Mouse (Mus musculus) liver, embryonic 11.5 days (tissue): ENCODE results near the gene Extl2. TPM values are rescaled to one million over a fixed set of nuclear protein-coding genes. Genes with fewer than 3 reads are reported as not detected.

ENCODE experiments used
- ATAC-seq: fragments of 200-750 bp; cut with Nextera tagmentation; replicated peaks from 2 replicates; pipeline ENCODE4 v1.8.0; 2017; ENCODE audit warnings: moderate number of reproducible peaks, mild to moderate bottlenecking, moderate TSS enrichment, moderate library complexity; ENCODE audit not compliant: low FRiP score
- DNase-seq: peaks from one replicate; pipeline ENCODE4 v3.0.0-alpha.2; 2017; ENCODE audit warnings: low spot score
- H3K27ac ChIP-seq: fragments of 300-500 bp; sonication (generic); 2 replicates; pipeline ENCODE4 v1.5.1; 2014; ENCODE audit warnings: mild to moderate bottlenecking, low read depth, low read length, control low read depth
- H3K27me3 ChIP-seq: fragments of 300-500 bp; sonication (generic); replicated peaks from 2 replicates; pipeline ENCODE4 v1.6.1; 2014; ENCODE audit warnings: low read length, mixed read lengths; ENCODE audit not compliant: control insufficient read depth, insufficient read depth
- H3K36me3 ChIP-seq: fragments of 300-500 bp; sonication (generic); 2 replicates; pipeline ENCODE4 v1.6.1; 2014; ENCODE audit warnings: mild to moderate bottlenecking, low read length, moderate library complexity, mixed read lengths; ENCODE audit not compliant: control insufficient read depth, insufficient read depth
- H3K4me1 ChIP-seq: fragments of 300-500 bp; sonication (generic); replicated peaks from 2 replicates; pipeline ENCODE4 v1.6.1; 2014; ENCODE audit warnings: low read length, mixed read lengths; ENCODE audit not compliant: control insufficient read depth, insufficient read depth
- H3K4me2 ChIP-seq: fragments of 300-500 bp; sonication (generic); 2 replicates; pipeline ENCODE4 v1.6.1; 2014; ENCODE audit warnings: mild to moderate bottlenecking, control low read depth, moderate library complexity
- H3K4me3 ChIP-seq: fragments of 300-500 bp; sonication (generic); 2 replicates; pipeline ENCODE4 v1.5.1; 2014; ENCODE audit warnings: low read depth, low read length, control low read depth
- H3K9ac ChIP-seq: fragments of 300-500 bp; sonication (generic); 2 replicates; pipeline ENCODE4 v1.6.1; 2014; ENCODE audit warnings: low read depth, low read length, control low read depth
- H3K9me3 ChIP-seq: fragments of 300-500 bp; sonication (generic); 2 replicates; pipeline ENCODE4 v1.6.1; 2016; ENCODE audit warnings: low read length, inconsistent platforms, mixed read lengths; ENCODE audit not compliant: control insufficient read depth
- WGBS: fragments of 180-500 bp; shearing (Covaris S2); extraction: QIAGEN DNeasy Blood & Tissue Kit; methylation state at CpG from one replicate; pipeline ENCODE4 v1.1.7; 2014; 5-methylcytosine and 5-hydroxymethylcytosine counted together
- polyA plus RNA-seq: library from polyadenylated mRNA; unstranded; fragments of >200 nt; fragmentation: Nextera tagmentation; extraction: Ambion mirVana; gene quantifications from 2 replicates; pipeline ENCODE4 v1.2.1, GENCODE M21; 2014

Gene Extl2
- polyA plus RNA-seq, 1 experiment from 2014 or later, result 13.0 TPM

GRCm38 (mm10) chr3:116040776-116041175 lies 33.5 kb downstream of the Extl2 start:
- no peaks in the 10 kb centered on the region for H3K9me3 ChIP-seq
- no peaks in the 10 kb centered on the region for H3K4me1 ChIP-seq
- no peak overlapping the region for H3K4me3 ChIP-seq
- no peaks in the 10 kb centered on the region for H3K27me3 ChIP-seq
- H3K36me3 ChIP-seq, result no peaks in the 10 kb centered on the region
- DNase-seq (no peak), ATAC-seq (no peak)
- H3K27ac ChIP-seq, result no peak overlapping the region
- H3K4me2 ChIP-seq, result no peak overlapping the region
- no peak overlapping the region for H3K9ac ChIP-seq
- WGBS, result 72% methylated on average over 3 of the region's 3 CpGs

- Histone ChIP-seq H3K27ac (no peak overlapping the region), H3K27me3 (no peaks in the 10 kb centered on the region), H3K9ac (no peak overlapping the region), H3K9me3 (no peaks in the 10 kb centered on the region), H3K4me2 (no peak overlapping the region), H3K4me3 (no peak overlapping the region), H3K36me3 (no peaks in the 10 kb centered on the region), H3K4me1 (no peaks in the 10 kb centered on the region)
- WGBS, result 67% methylated on average over 2 of the region's 2 CpGs
- DNase-seq, result no peak
- ATAC-seq, result no peak
These were observed 38.7 kb downstream of the Extl2 start for GRCm38 (mm10) chr3:116046000-116046399.

GRCm38 (mm10) chr3:116047034-116047433 lies 39.8 kb downstream of the Extl2 start:
- Histone ChIP-seq H3K36me3 (no peaks in the 10 kb centered on the region), H3K9me3 (no peaks in the 10 kb centered on the region), H3K4me3 (no peak overlapping the region), H3K4me1 (no peaks in the 10 kb centered on the region), H3K27ac (no peak overlapping the region), H3K27me3 (no peaks in the 10 kb centered on the region), H3K4me2 (no peak overlapping the region), H3K9ac (no peak overlapping the region)
- 68% methylated on average over 5 of the region's 5 CpGs for WGBS
- DNase-seq, result no peak
- no peak for ATAC-seq

- H3K4me2 ChIP-seq, result no peak overlapping the region
- DNase-seq (no peak), ATAC-seq (no peak)
- H3K9ac ChIP-seq, result no peak overlapping the region
- no peak overlapping the region for H3K27ac ChIP-seq
- H3K36me3 ChIP-seq, result no peaks in the 10 kb centered on the region
- H3K4me3 ChIP-seq, result no peak overlapping the region
- WGBS, result 73% methylated on average over 6 of the region's 6 CpGs
- no peaks in the 10 kb centered on the region for H3K9me3 ChIP-seq
- no peaks in the 10 kb centered on the region for H3K4me1 ChIP-seq
- no peaks in the 10 kb centered on the region for H3K27me3 ChIP-seq
These were observed 49.8 kb downstream of the Extl2 start for GRCm38 (mm10) chr3:116057078-116057477.

- Histone ChIP-seq H3K9me3 (no peaks in the 10 kb centered on the region), H3K36me3 (no peaks in the 10 kb centered on the region), H3K4me2 (no peak overlapping the region), H3K4me3 (no peak overlapping the region), H3K4me1 (no peaks in the 10 kb centered on the region), H3K9ac (no peak overlapping the region), H3K27ac (no peak overlapping the region), H3K27me3 (no peaks in the 10 kb centered on the region)
- 81% methylated on average over 5 of the region's 5 CpGs for WGBS
- DNase-seq, result no peak
- ATAC-seq, result no peak
These were observed 53.1 kb downstream of the Extl2 start for GRCm38 (mm10) chr3:116060320-116060719.

- no peaks in the 10 kb centered on the region for H3K4me1 ChIP-seq
- H3K36me3 ChIP-seq, result no peaks in the 10 kb centered on the region
- no peak overlapping the region for H3K9ac ChIP-seq
- no peak overlapping the region for H3K4me2 ChIP-seq
- DNase-seq, result no peak
- ATAC-seq, result no peak
- H3K27ac ChIP-seq, result no peak overlapping the region
- H3K27me3 ChIP-seq, result no peaks in the 10 kb centered on the region
- WGBS, result 81% methylated on average over 2 of the region's 2 CpGs
- H3K9me3 ChIP-seq, result no peaks in the 10 kb centered on the region
- H3K4me3 ChIP-seq, result no peak overlapping the region
These were observed 54.9 kb downstream of the Extl2 start for GRCm38 (mm10) chr3:116062141-116062540.

- 75% methylated on average over 2 of the region's 2 CpGs for WGBS
- no peak overlapping the region for H3K4me3 ChIP-seq
- no peak overlapping the region for H3K27ac ChIP-seq
- H3K4me2 ChIP-seq, result no peak overlapping the region
- H3K4me1 ChIP-seq, result no peaks in the 10 kb centered on the region
- H3K9ac ChIP-seq, result no peak overlapping the region
- H3K9me3 ChIP-seq, result no peaks in the 10 kb centered on the region
- H3K36me3 ChIP-seq, result no peaks in the 10 kb centered on the region
- ATAC-seq (no peak), DNase-seq (no peak)
- H3K27me3 ChIP-seq, result no peaks in the 10 kb centered on the region
These were observed 65.3 kb downstream of the Extl2 start for GRCm38 (mm10) chr3:116072584-116072983.

GRCm38 (mm10) chr3:116076739-116077138 lies 69.5 kb downstream of the Extl2 start:
- no peak for ATAC-seq
- no peak for DNase-seq
- Histone ChIP-seq H3K36me3 (no peaks in the 10 kb centered on the region), H3K4me2 (no peak overlapping the region), H3K9ac (no peak overlapping the region), H3K4me3 (no peak overlapping the region), H3K27me3 (no peaks in the 10 kb centered on the region), H3K4me1 (no peaks in the 10 kb centered on the region), H3K27ac (no peak overlapping the region), H3K9me3 (no peaks in the 10 kb centered on the region)
- WGBS, result 76% methylated on average over 2 of the region's 2 CpGs

- no peak for ATAC-seq
- Histone ChIP-seq H3K4me2 (no peak overlapping the region), H3K9ac (no peak overlapping the region), H3K9me3 (no peaks in the 10 kb centered on the region), H3K4me1 (no peaks in the 10 kb centered on the region), H3K27ac (no peak overlapping the region), H3K4me3 (no peak overlapping the region), H3K27me3 (no peaks in the 10 kb centered on the region), H3K36me3 (no peaks in the 10 kb centered on the region)
- 77% methylated on average over 4 of the region's 4 CpGs for WGBS
- no peak for DNase-seq
These were observed 71.2 kb downstream of the Extl2 start for GRCm38 (mm10) chr3:116078490-116078889.
